Mouse (Mus musculus): ENCODE data around the gene Cyth3. TPM values are rescaled to one million over a fixed set of nuclear protein-coding genes. Genes with fewer than 3 reads are reported as not detected.

Gene Cyth3
- polyA plus RNA-seq, 1 experiment: 39.8 TPM

DNA sequence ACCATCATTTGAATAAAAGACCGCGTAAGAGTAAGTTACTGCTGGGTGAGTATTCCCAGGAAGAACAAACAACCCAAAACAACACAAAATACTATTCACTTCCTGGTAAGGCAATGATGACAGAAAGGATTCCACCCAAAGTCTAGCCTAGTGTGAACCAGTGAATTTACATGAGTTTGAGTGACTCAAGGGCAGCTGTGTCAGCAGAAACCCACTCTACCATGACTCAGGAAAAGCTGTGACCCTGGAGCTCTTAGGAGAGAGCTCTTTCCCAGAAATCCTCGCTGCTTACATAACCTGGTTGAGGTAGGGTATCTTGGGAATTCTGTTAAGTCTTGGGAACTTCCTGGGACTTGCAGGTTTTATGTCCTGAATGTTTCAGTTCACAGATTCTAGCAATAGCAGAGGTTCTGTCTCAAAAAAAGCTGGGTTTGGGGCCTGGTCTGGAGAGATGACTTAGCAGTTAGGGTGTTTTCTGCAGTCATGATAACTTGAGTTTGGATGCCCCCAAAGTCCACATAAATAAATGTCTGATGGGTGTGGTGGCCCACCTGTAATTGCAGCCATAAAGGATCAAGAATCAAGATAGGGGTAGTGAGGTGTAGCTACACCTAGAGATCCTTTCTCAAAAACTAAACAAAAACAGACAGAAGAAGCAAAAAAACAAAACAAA lies 5.5 kb upstream of the Cyth3 start:
- H3K27ac ChIP-seq (ENCODE audit: insufficient read depth, low read length): no peak overlapping the region
- DNase-seq: no peak
- no peaks in the 10 kb centered on the region; the same call in 1 of the 2 replicates for H3K4me1 ChIP-seq (ENCODE audit: control insufficient read depth, insufficient read depth, low read length)
- no peak overlapping the region for H3K4me3 ChIP-seq (replicated peaks; ENCODE audit: insufficient read depth, low read depth, low read length)
- 98% methylated on average over 3 of the region's 3 CpGs for WGBS
- H3K27me3 ChIP-seq (ENCODE audit: control insufficient read depth, insufficient read depth, low read length): no peaks in the 10 kb centered on the region
- TF ChIP-seq POLR2A (IDR thresholded peaks at IDR 0.05; ENCODE audit: borderline replicate concordance, insufficient read depth, low read length) (no peak), CTCF (IDR thresholded peaks at IDR 0.05; ENCODE audit: borderline replicate concordance, insufficient read depth, low read depth, low read length) (no peak)

DNA sequence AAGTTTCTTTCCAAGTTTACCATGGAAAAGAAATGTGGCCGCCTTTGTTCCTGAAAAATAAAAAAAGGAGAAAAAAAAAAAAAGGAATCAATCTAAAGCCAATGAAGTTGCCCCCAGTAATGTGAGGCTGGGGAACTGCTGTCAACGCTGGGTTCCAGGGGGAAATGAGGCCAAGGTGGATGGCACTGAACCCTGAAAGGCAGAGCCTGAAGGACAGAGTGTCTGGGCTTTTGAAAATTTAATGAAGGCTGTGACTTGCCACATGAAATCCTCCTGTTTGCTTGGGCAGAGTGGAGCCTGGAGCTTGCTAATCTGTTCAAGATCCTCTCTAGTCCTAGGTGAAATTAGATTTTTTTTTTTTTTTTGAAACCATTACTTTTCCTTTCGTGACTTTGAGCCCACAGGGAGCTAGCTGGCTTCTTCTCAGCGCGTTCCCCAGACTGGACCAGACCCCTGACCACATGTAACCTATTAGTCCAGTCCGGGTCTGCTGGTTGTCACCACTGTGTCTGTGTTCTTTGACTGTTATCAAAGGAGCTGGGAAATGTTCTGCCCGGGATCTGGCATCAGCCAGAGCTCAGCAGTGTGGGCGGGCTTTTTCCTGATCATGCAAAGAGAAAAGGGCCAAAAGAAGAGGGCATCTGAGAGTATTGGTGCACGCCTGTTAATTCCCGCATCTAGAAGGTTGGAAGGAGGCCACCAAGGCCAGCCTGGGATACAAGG lies 4.6 kb upstream of the Cyth3 start:
- 35% methylated on average over 10 of the region's 10 CpGs for WGBS
- Histone ChIP-seq H3K27ac (ENCODE audit: insufficient read depth, low read length) (no peak overlapping the region), H3K4me3 (replicated peaks; ENCODE audit: insufficient read depth, low read depth, low read length) (no peak overlapping the region)

DNA sequence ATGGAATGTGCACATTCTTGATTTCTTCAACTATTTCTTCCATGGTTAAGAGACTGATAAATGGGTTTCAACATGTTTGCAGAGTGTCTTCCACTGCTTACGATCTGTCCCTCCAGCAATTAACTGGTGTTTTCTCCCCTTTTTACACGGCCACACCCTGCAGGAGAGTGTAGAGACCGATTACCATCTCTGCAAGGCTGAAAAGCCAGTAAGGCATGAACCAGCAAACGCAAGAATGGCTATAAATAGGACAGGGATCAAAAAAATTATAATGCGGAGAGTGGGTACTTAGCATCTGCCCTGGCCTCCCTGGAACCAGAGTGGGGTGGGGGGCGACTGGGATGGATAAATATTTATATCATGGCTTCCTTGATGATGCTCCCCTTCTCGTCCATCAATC lies 3.7 kb upstream of the Cyth3 start:
- no peak for DNase-seq
- Histone ChIP-seq H3K4me1 (ENCODE audit: control insufficient read depth, insufficient read depth, low read length) (no peaks in the 10 kb centered on the region; the same call in 1 of the 2 replicates), H3K27me3 (ENCODE audit: control insufficient read depth, insufficient read depth, low read length) (no peaks in the 10 kb centered on the region), H3K27ac (ENCODE audit: insufficient read depth, low read length) (no peak overlapping the region), H3K4me3 (replicated peaks; ENCODE audit: insufficient read depth, low read depth, low read length) (no peak overlapping the region)
- 71% methylated on average over 7 of the region's 7 CpGs for WGBS
- TF ChIP-seq POLR2A (IDR thresholded peaks at IDR 0.05; ENCODE audit: borderline replicate concordance, insufficient read depth, low read length) (no peak), CTCF (IDR thresholded peaks at IDR 0.05; ENCODE audit: borderline replicate concordance, insufficient read depth, low read depth, low read length) (no peak)

More for the DNA sequence above, 4.6 kb upstream of the Cyth3 start:
- Histone ChIP-seq H3K4me1 (ENCODE audit: control insufficient read depth, insufficient read depth, low read length) (no peaks in the 10 kb centered on the region; the same call in 1 of the 2 replicates), H3K27me3 (ENCODE audit: control insufficient read depth, insufficient read depth, low read length) (no peaks in the 10 kb centered on the region)
- no peak for DNase-seq
- TF ChIP-seq POLR2A (IDR thresholded peaks at IDR 0.05; ENCODE audit: borderline replicate concordance, insufficient read depth, low read length) (no peak), CTCF (IDR thresholded peaks at IDR 0.05; ENCODE audit: borderline replicate concordance, insufficient read depth, low read depth, low read length) (no peak)

DNA sequence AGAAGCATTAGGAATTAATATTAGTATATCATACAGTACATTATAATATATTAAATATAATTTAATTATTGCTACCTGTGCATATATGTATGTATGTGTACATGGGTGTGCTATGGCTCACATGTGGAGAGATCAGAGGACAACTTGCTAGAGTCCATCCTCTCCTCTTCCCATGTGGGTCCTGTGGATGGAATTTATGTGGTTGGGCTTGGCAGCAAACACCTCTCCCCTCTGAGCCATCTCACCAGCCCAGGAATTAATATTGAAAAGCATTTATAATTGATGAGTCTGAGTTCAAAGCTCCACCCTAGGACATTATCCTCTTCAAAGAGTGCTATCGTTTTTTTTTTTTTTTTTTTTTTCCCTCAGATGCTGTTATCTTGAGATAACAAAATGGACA lies 2.1 kb upstream of the Cyth3 start:
- DNase-seq: no peak
- no peaks in the 10 kb centered on the region for H3K27me3 ChIP-seq (ENCODE audit: control insufficient read depth, insufficient read depth, low read length)
- H3K4me1 ChIP-seq (ENCODE audit: control insufficient read depth, insufficient read depth, low read length): peaks cover 3% of the 10 kb centered on the region; the same call in 1 of the 2 replicates
- no peak overlapping the region for H3K27ac ChIP-seq (ENCODE audit: insufficient read depth, low read length)
- H3K4me3 ChIP-seq (replicated peaks; ENCODE audit: insufficient read depth, low read depth, low read length): no peak overlapping the region
- TF ChIP-seq POLR2A (IDR thresholded peaks at IDR 0.05; ENCODE audit: borderline replicate concordance, insufficient read depth, low read length): no peak
- no peak for TF ChIP-seq CTCF (IDR thresholded peaks at IDR 0.05; ENCODE audit: borderline replicate concordance, insufficient read depth, low read depth, low read length)
- whole genome bisulfite sequencing: 23% methylated on average over 1 of the region's 1 CpGs

DNA sequence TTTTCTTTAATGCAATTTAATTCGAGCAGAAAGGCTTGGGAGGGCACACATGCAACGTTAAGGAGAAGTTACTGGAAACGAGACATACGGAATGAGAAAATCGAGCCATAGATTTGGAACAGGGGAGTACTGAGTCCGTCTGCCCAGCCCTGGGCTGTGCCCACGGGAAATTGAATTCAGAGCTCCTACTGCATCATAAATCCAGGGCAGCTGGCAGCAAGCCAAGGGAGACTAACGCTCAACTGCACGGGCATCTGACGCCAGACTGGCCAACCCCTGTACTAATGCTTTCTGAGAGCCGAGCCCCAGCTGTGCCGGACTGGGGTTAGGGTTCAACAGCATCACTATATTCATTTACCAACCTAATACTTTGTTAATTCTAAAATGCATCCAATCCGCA lies 1.3 kb upstream of the Cyth3 start:
- H3K4me1 ChIP-seq (ENCODE audit: control insufficient read depth, insufficient read depth, low read length): peaks cover 3% of the 10 kb centered on the region; the same call in 1 of the 2 replicates
- no peak overlapping the region for H3K4me3 ChIP-seq (replicated peaks; ENCODE audit: insufficient read depth, low read depth, low read length)
- 10% methylated on average over 13 of the region's 13 CpGs for WGBS
- no peak overlapping the region for H3K27ac ChIP-seq (ENCODE audit: insufficient read depth, low read length)
- no peak for TF ChIP-seq CTCF (IDR thresholded peaks at IDR 0.05; ENCODE audit: borderline replicate concordance, insufficient read depth, low read depth, low read length)
- TF ChIP-seq POLR2A (IDR thresholded peaks at IDR 0.05; ENCODE audit: borderline replicate concordance, insufficient read depth, low read length): no peak
- DNase-seq: peak; percentile 53 to 57
- no peaks in the 10 kb centered on the region for H3K27me3 ChIP-seq (ENCODE audit: control insufficient read depth, insufficient read depth, low read length)

DNA sequence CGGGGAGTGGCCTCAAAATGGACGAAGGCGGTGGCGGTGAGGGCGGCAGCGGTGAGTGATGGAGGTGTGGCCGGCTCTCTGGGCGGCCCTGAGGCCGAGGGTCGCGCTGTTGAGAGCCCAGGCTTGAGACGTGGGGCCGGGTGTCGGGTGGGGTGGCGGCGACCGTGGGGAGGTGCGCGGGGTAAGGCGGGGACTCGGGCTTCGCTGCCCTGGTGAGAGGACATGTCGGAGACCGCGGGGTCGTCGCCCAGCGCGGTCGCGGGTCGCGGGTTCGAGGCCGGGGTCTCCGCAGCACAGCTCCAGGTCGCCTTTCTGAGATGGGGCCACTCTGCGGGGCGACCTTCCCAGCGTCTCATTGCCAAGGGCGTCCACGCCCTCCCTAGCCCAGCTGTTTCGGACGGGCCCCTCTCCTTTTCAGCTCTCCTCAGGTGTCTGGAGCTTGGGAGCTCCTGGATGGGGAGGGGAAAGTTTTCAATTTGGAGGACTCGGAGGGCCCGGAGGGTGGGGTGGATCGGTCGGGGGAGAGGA lies 440 bp downstream of the Cyth3 start:
- H3K27ac ChIP-seq (ENCODE audit: insufficient read depth, low read length): peak overlapping the region; percentile 61
- TF ChIP-seq CTCF (IDR thresholded peaks at IDR 0.05; ENCODE audit: borderline replicate concordance, insufficient read depth, low read depth, low read length): no peak
- TF ChIP-seq POLR2A (IDR thresholded peaks at IDR 0.05; ENCODE audit: borderline replicate concordance, insufficient read depth, low read length): no peak
- WGBS: under 1% methylated on average over 48 of the region's 48 CpGs
- DNase-seq: no peak
- peaks cover 3% of the 10 kb centered on the region; the same call in 1 of the 2 replicates for H3K4me1 ChIP-seq (ENCODE audit: control insufficient read depth, insufficient read depth, low read length)
- no peaks in the 10 kb centered on the region for H3K27me3 ChIP-seq (ENCODE audit: control insufficient read depth, insufficient read depth, low read length)
- peak overlapping the region; percentile 88 for H3K4me3 ChIP-seq (replicated peaks; ENCODE audit: insufficient read depth, low read depth, low read length)

DNA sequence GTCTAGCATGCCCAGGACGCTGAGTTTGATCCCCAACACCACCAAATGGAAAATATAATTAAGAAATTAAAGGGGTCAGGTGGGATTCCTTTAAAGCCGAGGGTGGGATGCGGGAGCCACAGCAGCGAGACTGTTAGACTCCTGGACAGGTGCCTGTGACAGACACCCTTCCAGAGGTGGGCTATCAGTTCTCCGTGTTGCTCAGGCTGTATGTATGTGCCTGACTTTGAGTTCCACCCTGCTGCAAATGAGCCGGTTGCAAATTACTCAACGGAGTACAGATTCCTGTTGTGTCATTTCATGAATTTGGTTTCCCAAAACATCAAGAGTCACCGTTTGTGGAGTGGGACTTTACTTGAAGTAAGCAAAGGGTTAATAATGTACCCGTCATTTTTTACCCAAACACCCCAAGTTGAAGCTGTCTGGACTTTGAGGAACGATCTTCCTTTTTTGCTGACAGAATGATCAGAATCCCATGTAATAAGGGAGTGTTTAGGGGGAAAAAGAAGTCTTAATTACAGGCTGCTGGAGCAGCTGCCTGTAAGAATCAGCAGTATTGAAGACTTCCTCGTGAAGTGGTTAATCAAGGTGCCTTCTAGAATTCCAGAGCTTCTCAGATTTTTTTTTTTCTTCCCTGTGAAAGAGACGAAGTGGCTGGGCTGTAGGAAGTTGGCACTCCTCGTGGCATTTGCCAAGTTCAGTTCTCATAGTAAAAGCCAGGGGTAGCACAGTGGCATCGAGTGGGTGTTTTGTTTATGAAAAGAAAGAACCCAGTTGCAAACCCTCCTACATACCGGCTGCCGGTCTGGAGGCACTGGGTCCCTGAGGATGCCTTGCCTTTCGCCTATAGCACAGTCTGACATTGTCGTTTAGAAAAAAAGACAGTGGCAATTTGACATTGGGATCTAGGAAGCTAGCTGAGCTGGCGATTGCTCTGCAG lies 1.4 kb downstream of the Cyth3 start:
- no peaks in the 10 kb centered on the region for H3K27me3 ChIP-seq (ENCODE audit: control insufficient read depth, insufficient read depth, low read length)
- DNase-seq: no peak
- H3K27ac ChIP-seq (ENCODE audit: insufficient read depth, low read length): no peak overlapping the region
- 42% methylated on average over 19 of the region's 19 CpGs for WGBS
- H3K4me3 ChIP-seq (replicated peaks; ENCODE audit: insufficient read depth, low read depth, low read length): peak overlapping the region; percentile 26
- peaks cover 3% of the 10 kb centered on the region; the same call in 1 of the 2 replicates for H3K4me1 ChIP-seq (ENCODE audit: control insufficient read depth, insufficient read depth, low read length)
- TF ChIP-seq CTCF (IDR thresholded peaks at IDR 0.05; ENCODE audit: borderline replicate concordance, insufficient read depth, low read depth, low read length) (no peak), POLR2A (IDR thresholded peaks at IDR 0.05; ENCODE audit: borderline replicate concordance, insufficient read depth, low read length) (no peak)

All from cerebellum, adult 2 months (tissue).